Mouse (Mus musculus) cerebellum, adult 9-10 months (tissue): ENCODE measurements around the gene Ect2l.
"Not testable (repeated sequence)": the region's sequence is repeated elsewhere in the genome, so short reads cannot be mapped to it uniquely, and the experiment has no call there.

ENCODE experiments used
- DNase-seq: peaks from one replicate; pipeline ENCODE4 v3.0.0; 2022

The Ect2l gene

GRCm38 (mm10) chr10:18189498-18189897 lies 21.2 kb downstream of the Ect2l start:
- DNase-seq: no peak

GRCm38 (mm10) chr10:18188564-18188963 lies 22.1 kb downstream of the Ect2l start:
- no peak for DNase-seq

GRCm38 (mm10) chr10:18182246-18182645 lies 28.4 kb downstream of the Ect2l start:
- no peak for DNase-seq

GRCm38 (mm10) chr10:18177304-18177703 lies 33.4 kb downstream of the Ect2l start:
- DNase-seq: no peak

GRCm38 (mm10) chr10:18176722-18177121 lies 34.0 kb downstream of the Ect2l start:
- DNase-seq: no peak

GRCm38 (mm10) chr10:18175087-18175486 lies 35.6 kb downstream of the Ect2l start:
- no peak for DNase-seq

- no peak for DNase-seq
Observed at GRCm38 (mm10) chr10:18162435-18162971, 48.2 kb downstream of the Ect2l start.

- no peak for DNase-seq
Observed at GRCm38 (mm10) chr10:18147224-18147623, 63.5 kb downstream of the Ect2l start.

GRCm38 (mm10) chr10:18142231-18142630 lies 68.5 kb downstream of the Ect2l start:
- DNase-seq: no peak

GRCm38 (mm10) chr10:18141389-18141788 lies 69.3 kb downstream of the Ect2l start:
- DNase-seq: no peak

- no peak for DNase-seq
Observed at GRCm38 (mm10) chr10:18139615-18140014, 71.1 kb downstream of the Ect2l start.

GRCm38 (mm10) chr10:18138853-18139503 lies 71.7 kb downstream of the Ect2l start:
- not testable (repeated sequence) for DNase-seq

- DNase-seq: no peak
Observed at GRCm38 (mm10) chr10:18131666-18132650, 78.7 kb downstream of the Ect2l start.

GRCm38 (mm10) chr10:18130276-18130675 lies 80.4 kb downstream of the Ect2l start:
- no peak for DNase-seq

GRCm38 (mm10) chr10:18118336-18118735 lies 92.4 kb downstream of the Ect2l start:
- DNase-seq: no peak

- no peak for DNase-seq
Observed at GRCm38 (mm10) chr10:18113473-18114093, 97.1 kb downstream of the Ect2l start.

GRCm38 (mm10) chr10:18110940-18111339 lies 99.8 kb downstream of the Ect2l start:
- DNase-seq: no peak

- DNase-seq: no peak
Observed at GRCm38 (mm10) chr10:18107471-18107870, 103.2 kb downstream of the Ect2l start.

GRCm38 (mm10) chr10:18102166-18102565 lies 108.5 kb downstream of the Ect2l start:
- no peak for DNase-seq

GRCm38 (mm10) chr10:18090691-18091090 lies 120.0 kb downstream of the Ect2l start:
- DNase-seq: no peak

GRCm38 (mm10) chr10:18082772-18083171 lies 127.9 kb downstream of the Ect2l start:
- no peak for DNase-seq

- DNase-seq: no peak
Observed at GRCm38 (mm10) chr10:18081536-18081935, 129.2 kb downstream of the Ect2l start.
